Mouse (Mus musculus): ENCODE measurements around the gene Poll.
"Not testable (repeated sequence)": the region's sequence is repeated elsewhere in the genome, so short reads cannot be mapped to it uniquely, and the experiment has no call there.

Poll gene

GRCm38 (mm10) chr19:45577141-45577750, 16.9 kb upstream of the Poll start:
- peak; percentile 77 for DNase-seq

GRCm38 (mm10) chr19:45575632-45576001, 15.3 kb upstream of the Poll start:
- DNase-seq, result peak; percentile 28

DNA sequence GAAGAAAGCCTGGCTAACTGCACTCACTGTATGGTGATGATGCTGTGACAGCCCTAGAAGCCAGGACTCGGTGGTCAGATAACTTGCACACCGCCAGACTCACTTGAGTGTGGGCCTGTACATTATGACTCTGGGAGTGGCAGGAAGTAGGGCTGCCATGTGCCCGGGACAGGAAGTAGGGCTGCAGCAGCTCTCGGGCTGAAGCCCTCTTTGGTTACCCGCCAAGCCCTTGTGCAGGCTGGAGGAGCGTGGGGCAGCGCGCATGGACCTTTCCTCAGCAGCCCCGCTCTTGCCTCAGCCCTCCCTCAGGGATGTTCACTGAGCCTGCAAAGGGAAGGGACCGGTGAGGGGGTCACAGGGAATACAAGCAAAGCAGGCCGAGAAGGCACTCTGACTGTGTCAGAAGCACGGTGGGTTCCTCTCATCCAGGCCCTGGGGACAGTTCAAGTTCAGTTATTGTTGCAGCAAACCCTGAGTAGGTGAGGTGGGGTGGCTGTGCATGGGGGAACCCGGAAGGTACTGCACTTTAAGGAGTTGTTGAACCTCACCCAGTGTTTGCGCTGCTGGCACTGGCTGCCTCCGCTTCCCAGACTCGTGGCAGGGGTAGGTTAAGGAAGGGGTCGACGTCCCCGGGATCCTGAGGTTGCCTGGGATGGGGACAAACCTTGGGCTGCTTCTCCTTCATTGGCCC, 14.8 kb upstream of the Poll start:
- peak; percentile 78 for DNase-seq

GRCm38 (mm10) chr19:45574339-45574898, 14.1 kb upstream of the Poll start:
- peak; percentile 29 for DNase-seq

DNA sequence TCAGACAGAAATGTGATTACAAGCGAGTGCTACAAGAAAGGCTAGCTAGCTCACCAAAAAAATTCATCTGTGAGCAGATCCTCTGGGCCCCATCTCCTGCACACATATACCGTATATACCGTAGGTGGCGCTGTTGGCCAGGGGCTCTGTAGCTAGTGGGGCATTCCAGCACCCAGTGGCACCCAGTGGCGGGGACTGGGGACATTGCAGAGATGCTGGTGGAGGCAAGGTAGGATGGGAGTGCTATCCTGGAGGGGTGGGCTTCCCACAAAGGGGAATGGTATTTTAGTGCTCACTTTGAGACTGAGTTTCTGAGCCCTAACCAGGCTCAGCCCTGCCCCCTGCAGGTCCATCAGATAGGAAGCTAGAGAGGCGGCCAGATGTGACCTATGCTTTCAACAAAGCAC, 13.5 kb upstream of the Poll start:
- DNase-seq, result peak; percentile 88

- no peak for DNase-seq
Measured at GRCm38 (mm10) chr19:45573033-45573432, 12.7 kb upstream of the Poll start.

- DNase-seq, result no peak
Measured at GRCm38 (mm10) chr19:45567367-45567766, 7.0 kb upstream of the Poll start.

DNA sequence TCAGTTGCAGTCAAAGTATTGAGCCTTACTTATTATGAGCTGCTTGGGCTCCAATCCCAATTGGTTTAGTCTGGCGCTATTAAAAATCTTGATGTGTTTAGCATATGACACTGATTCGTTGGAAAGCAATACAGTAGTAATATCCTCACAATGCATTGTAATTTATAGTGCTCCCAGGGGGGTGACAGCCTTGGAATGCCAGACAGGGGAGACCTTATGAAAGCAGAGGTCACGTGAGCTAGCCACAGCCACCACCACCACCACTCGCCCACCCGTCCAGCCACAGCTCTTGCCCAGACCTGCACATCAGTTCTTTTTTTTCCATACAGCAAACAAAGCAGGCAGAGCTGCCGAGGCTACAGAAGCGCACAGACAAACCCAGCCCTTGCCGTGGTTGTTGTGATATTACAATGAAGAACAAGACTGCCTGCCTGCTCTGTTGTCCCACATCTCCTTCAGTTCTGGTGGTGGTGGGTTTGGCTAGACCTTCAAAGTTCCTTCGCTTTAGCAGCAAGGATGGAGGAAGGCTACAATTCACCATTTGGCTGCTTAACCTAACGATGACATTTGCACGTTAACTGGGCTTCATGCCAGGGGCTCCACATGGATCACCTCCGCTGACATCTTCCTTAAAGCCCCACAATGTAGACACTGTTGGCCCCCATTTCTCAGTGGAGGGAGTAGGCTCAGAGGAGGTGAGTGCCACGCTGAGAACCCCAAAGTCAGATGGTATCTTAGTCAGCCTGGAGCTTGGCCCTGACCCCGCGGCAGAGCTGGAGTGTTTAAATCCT, 5.8 kb upstream of the Poll start:
- no peak for DNase-seq

- no peak for DNase-seq
Measured at GRCm38 (mm10) chr19:45554136-45554535, 6.2 kb downstream of the Poll start.

- peak; percentile 48 for DNase-seq
Measured at GRCm38 (mm10) chr19:45552187-45552586, 8.1 kb downstream of the Poll start.

GRCm38 (mm10) chr19:45549948-45550347, 10.4 kb downstream of the Poll start:
- no peak for DNase-seq

- DNase-seq, result no peak
Measured at GRCm38 (mm10) chr19:45549128-45549915, 11.0 kb downstream of the Poll start.

- DNase-seq, result not testable (repeated sequence)
Measured at GRCm38 (mm10) chr19:45548196-45548595, 12.1 kb downstream of the Poll start.

- DNase-seq, result peak; percentile 82
Measured at GRCm38 (mm10) chr19:45544925-45545321, 15.4 kb downstream of the Poll start.

GRCm38 (mm10) chr19:45544152-45544924, 16.0 kb downstream of the Poll start:
- peak; percentile 34 for DNase-seq

DNA sequence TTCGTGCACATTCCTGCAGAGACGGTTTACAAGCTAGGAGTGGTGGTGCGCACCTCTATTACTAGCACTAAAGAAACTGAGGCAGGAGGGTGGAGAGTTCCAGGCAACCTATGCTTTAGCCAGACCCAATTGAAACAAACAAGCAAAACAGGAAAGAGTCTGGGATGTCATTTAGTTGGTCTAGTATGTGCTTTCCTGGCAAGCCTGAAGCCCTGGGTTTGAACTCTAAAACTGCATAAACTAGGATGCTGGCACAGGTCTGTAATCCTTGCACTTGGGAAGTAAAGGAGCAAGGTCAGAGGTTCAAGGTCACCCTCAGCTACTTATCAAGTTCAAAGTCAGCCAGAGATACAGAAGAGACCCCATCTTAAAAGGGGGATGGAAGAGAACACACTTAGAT, 18.3 kb downstream of the Poll start:
- DNase-seq, result no peak

DNA sequence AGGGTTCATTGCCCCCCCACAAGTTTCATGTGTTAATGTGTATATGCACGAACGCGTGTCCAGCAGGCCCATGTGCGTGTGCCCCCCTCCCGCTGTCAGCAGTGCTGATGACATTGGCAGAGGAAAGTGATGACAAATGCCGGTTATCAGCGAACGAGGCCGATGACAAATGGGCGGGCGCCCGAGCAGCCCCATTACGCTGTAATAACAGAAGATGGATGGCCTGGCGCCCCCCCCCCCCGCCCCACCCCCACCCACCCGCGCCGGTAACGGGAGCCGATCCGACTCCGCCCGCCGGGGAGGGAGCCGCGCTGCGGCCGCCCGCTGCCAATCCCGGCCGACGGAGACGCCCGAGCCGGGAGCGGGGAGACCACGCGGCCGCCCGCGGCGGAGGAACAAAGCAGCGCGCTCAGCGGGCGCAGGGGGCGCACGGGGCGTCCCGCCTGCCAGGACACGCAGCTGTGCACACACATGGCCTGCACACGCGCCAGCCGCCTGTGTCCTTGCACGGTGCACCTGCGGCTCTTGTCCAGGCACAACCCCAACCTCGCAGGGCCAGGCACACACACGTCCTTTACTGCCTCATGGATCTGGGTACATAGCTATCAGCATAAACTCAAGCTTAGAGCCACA, 18.8 kb downstream of the Poll start:
- peak; percentile 72 for DNase-seq

- DNase-seq, result peak; percentile 50
Measured at GRCm38 (mm10) chr19:45540657-45541408, 19.5 kb downstream of the Poll start.

GRCm38 (mm10) chr19:45537505-45537904, 22.8 kb downstream of the Poll start:
- peak; percentile 71 for DNase-seq

- DNase-seq, result no peak
Measured at GRCm38 (mm10) chr19:45535929-45536328, 24.4 kb downstream of the Poll start.

All from thymus, postnatal 25 days (tissue).